Comparison of ENCODE assay signal across 8 mouse cellular contexts in the genomic region with DNA sequence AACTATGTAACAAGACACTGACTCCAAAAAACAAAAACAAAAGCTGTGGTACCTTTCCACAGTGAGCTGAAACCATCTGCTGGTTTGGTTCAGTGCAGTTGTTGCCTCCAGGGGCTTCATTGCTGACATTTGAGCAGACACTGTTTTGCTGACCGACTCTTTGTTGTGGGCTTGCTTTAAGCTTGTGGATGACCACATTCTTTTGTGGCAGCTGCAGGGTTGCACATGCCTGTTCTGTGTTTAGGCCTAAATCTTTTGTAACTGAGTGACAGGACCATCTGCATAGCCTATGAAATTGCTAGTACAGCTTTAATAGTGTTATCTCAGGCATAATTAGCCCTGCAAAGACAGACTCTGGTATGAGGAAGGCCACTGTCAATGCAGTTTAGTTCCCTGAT. TPM values are rescaled to one million over a fixed set of nuclear protein-coding genes. Genes with fewer than 3 reads are reported as not detected.
DNase-seq lines count a peak whose midpoint lies in the region; ATAC-seq and TF ChIP-seq lines count a peak whose summit lies in the region.

No protein-coding gene starts in this region.

- POLR2A ChIA-PET in Patski (lab: Charles Lee): no interaction called here

- CTCF ChIA-PET in Patski (lab: Charles Lee): interaction anchor here (1.1 to 1.8 kb wide), 4 partner anchors 10 to 35 kb away, joined by 3 to 5 read pairs (median 4); no protein-coding TSS in a partner anchor

- 13% methylated on average over 1 of the region's 1 CpGs for WGBS in embryonic facial prominence, embryonic 12.5 days
- 46% methylated on average over 1 of the region's 1 CpGs for WGBS in limb, embryonic 13.5 days

- in situ Hi-C loops in Patski (cut with MboI; ENCODE audit: low pct_unique_long_range_greater_than_20kb): no loop called here

- no peak for TF ChIP-seq CTCF in layer of hippocampus, adult 2 months (conservative IDR thresholded peaks at IDR 0.05)
- TF ChIP-seq CTCF in Patski (IDR thresholded peaks at IDR 0.05): no peak

- no peaks in the 10 kb centered on the region for H3K27me3 ChIP-seq in Patski
- H3K27me3 ChIP-seq in embryonic facial prominence, embryonic 12.5 days: no peaks in the 10 kb centered on the region
- H3K27me3 ChIP-seq in limb, embryonic 13.5 days: no peaks in the 10 kb centered on the region

- no peaks in the 10 kb centered on the region for H3K9me3 ChIP-seq in embryonic facial prominence, embryonic 12.5 days
- H3K9me3 ChIP-seq in limb, embryonic 13.5 days: 0 out of 2 replicates have a peak, but pooled peaks cover 3% of the 10 kb centered on the region

- H3K4me2 ChIP-seq in embryonic facial prominence, embryonic 12.5 days (replicated peaks): no peak overlapping the region
- H3K4me2 ChIP-seq in limb, embryonic 13.5 days (replicated peaks): no peak overlapping the region

- H3K36me3 ChIP-seq in embryonic facial prominence, embryonic 12.5 days: no peaks in the 10 kb centered on the region
- peaks cover 22% of the 10 kb centered on the region for H3K36me3 ChIP-seq in limb, embryonic 13.5 days

- DNase-seq in layer of hippocampus, adult 2 months (ENCODE audit: low spot score in 2 of 2): no peak
- DNase-seq in layer of hippocampus, adult 9-10 months (ENCODE audit: low spot score): no peak
- DNase-seq in Patski (ENCODE audit: low read depth, low spot score): peak; percentile 65
- no peak for DNase-seq in thymus, postnatal 36 days
- no peak for DNase-seq in ovary, adult 18-20 months (ENCODE audit: low spot score)

- no peak overlapping the region for H3K9ac ChIP-seq in embryonic facial prominence, embryonic 12.5 days
- H3K9ac ChIP-seq in limb, embryonic 13.5 days: no peak overlapping the region

- peak overlapping the region; percentile 79 for H3K27ac ChIP-seq in layer of hippocampus, adult 2 months
- peak overlapping the region; percentile 14; the same call in 1 of the 2 replicates for H3K27ac ChIP-seq in embryonic facial prominence, embryonic 12.5 days
- no peak overlapping the region for H3K27ac ChIP-seq in limb, embryonic 13.5 days

- peak; percentile 96 for ATAC-seq in Patski
- ATAC-seq in embryonic facial prominence, embryonic 12.5 days (ENCODE audit: insufficient number of reproducible peaks, insufficient read depth, low FRiP score, low TSS enrichment): peak; percentile 43; the same call in 1 of the 2 replicates
- ATAC-seq in limb, embryonic 13.5 days (ENCODE audit: low FRiP score, low read depth): peak; percentile 81
- no peak for ATAC-seq in megakaryocyte-erythroid progenitor cell, adult 5-6 weeks (replicated peaks; ENCODE audit: low FRiP score, low TSS enrichment, poor library complexity, severe bottlenecking)

- H3K4me1 ChIP-seq in embryonic facial prominence, embryonic 12.5 days: peaks cover 14% of the 10 kb centered on the region
- peaks cover 9% of the 10 kb centered on the region; the same call in 1 of the 2 replicates for H3K4me1 ChIP-seq in limb, embryonic 13.5 days

- H3K4me3 ChIP-seq in layer of hippocampus, adult 2 months: no peak overlapping the region
- H3K4me3 ChIP-seq in embryonic facial prominence, embryonic 12.5 days: no peak overlapping the region
- H3K4me3 ChIP-seq in limb, embryonic 13.5 days: no peak overlapping the region

RNA-seq across cellular contexts. Expression of gene Tmem123, which starts 20.8 kb away (rescaled TPM):
- 10 to 100 TPM in 1 of 2 experiments, 1 to 10 TPM in 1; 9.9 to 11.1 TPM for total RNA-seq in layer of hippocampus, adult 2 months (2021)
- polyA plus RNA-seq in Patski (2021): 83.9 TPM
- polyA plus RNA-seq in embryonic facial prominence, embryonic 12.5 days (2016; fragmentation: Nextera tagmentation; extraction: Ambion mirVana): 67.1 and 79.7 TPM in 2 replicates
- 71.7 and 73.1 TPM in 2 replicates for polyA plus RNA-seq in limb, embryonic 13.5 days (2015; fragmentation: Nextera tagmentation; extraction: Ambion mirVana)
- 67.7 and 78.9 TPM in 2 replicates for total RNA-seq in megakaryocyte-erythroid progenitor cell, adult 5-6 weeks (2014; fragmentation: Nextera tagmentation)
- total RNA-seq in megakaryocyte-erythroid progenitor cell, adult 5-6 weeks (2017): 131 and 161 TPM in 2 replicates

RNA-seq across cellular contexts. Expression of gene Birc2, which starts 52.2 kb away (rescaled TPM):
- total RNA-seq in layer of hippocampus, adult 2 months (2021): 10 to 100 TPM; 32.7 to 37.6 TPM
- 37.1 TPM for polyA plus RNA-seq in Patski (2021)
- 43.2 and 47.1 TPM in 2 replicates for polyA plus RNA-seq in embryonic facial prominence, embryonic 12.5 days (2016; fragmentation: Nextera tagmentation; extraction: Ambion mirVana)
- 42.7 and 43.5 TPM in 2 replicates for polyA plus RNA-seq in limb, embryonic 13.5 days (2015; fragmentation: Nextera tagmentation; extraction: Ambion mirVana)
- total RNA-seq in megakaryocyte-erythroid progenitor cell, adult 5-6 weeks (2014; fragmentation: Nextera tagmentation): 34.6 and 41.7 TPM in 2 replicates
- 36.7 and 61.3 TPM in 2 replicates for total RNA-seq in megakaryocyte-erythroid progenitor cell, adult 5-6 weeks (2017)
